Mouse (Mus musculus): ENCODE measurements around the gene Slit1. TPM values are rescaled to one million over a fixed set of nuclear protein-coding genes. Genes with fewer than 3 reads are reported as not detected.

Gene Slit1
- polyA plus RNA-seq, 1 experiment: 0.13 TPM

GRCm38 (mm10) chr19:41695046-41695445 lies 48.4 kb downstream of the Slit1 start:
- TF ChIP-seq CTCF (IDR thresholded peaks at IDR 0.05; ENCODE audit: insufficient read depth, low read length) (no peak), POLR2A (IDR thresholded peaks at IDR 0.05; ENCODE audit: borderline replicate concordance, extremely low read depth, low read depth, low read length) (no peak)
- 58% methylated on average over 6 of the region's 6 CpGs for WGBS
- Histone ChIP-seq H3K4me3 (replicated peaks; ENCODE audit: extremely low read depth, low read depth, low read length) (no peak overlapping the region), H3K4me1 (ENCODE audit: control insufficient read depth, insufficient read depth, low read length) (no peaks in the 10 kb centered on the region)
- DNase-seq: no peak

DNA sequence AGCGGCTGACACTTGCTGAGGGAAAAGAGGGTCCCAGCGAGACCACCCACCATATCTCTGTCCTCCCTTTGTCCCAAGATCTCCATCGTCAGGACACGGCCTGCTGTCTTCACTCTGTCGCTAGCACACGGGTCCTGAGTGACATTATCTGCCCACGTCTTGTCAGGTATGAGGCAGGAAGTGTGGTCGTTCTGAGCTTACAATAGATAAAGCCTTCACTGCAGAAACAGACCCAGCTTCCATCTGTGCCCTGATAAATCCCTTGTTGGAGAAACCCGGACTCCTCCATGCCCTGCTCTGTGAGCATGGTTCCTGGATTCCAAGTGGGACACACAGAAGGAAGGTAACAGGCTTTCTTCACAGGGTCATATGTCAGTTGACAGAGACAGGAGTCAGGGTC lies 48.9 kb downstream of the Slit1 start:
- DNase-seq: no peak
- WGBS: 43% methylated on average over 9 of the region's 9 CpGs
- Histone ChIP-seq H3K4me3 (replicated peaks; ENCODE audit: extremely low read depth, low read depth, low read length) (no peak overlapping the region), H3K4me1 (ENCODE audit: control insufficient read depth, insufficient read depth, low read length) (no peaks in the 10 kb centered on the region)
- no peak for TF ChIP-seq CTCF (IDR thresholded peaks at IDR 0.05; ENCODE audit: insufficient read depth, low read length)
- TF ChIP-seq POLR2A (IDR thresholded peaks at IDR 0.05; ENCODE audit: borderline replicate concordance, extremely low read depth, low read depth, low read length): no peak

DNA sequence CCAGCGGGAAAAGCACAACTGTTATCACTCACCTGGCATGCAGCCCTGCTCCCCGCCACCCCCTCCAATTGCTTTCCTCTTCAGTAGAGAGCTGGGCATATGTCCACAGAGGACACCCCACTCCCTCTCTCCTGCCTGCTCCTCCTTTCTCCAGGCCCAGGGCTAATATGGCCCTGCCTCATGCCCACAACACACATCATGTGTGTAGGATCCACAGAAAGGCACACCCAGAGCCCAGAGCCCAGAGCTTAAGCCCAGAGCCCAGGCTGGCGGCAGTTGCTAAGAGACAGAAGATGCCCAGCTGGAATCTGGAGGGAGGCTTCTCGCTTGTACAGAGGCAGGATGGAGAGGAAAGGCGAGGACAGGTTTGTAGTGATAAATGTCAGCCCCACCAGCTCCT lies 49.7 kb downstream of the Slit1 start:
- WGBS: 55% methylated on average over 5 of the region's 5 CpGs

DNA sequence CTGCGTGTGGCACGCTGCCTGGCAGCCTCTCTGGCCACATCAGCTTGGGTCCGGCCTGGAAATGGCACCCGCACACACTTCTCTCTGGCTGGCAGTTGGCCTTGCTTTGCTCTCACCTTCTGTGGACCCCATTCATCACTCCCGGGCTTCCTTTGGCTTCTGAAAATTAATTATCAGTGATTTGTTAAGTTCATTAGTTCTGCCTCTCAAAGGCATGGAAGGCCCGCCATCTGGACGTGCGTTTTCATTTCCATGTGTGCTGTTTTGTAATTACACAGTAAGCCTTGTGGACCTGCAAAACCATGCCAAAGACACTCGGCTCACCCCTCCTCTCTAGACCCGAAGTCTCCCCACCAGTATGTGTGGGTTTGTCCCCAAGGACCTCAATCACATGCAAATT lies 53.4 kb downstream of the Slit1 start:
- H3K4me1 ChIP-seq (ENCODE audit: control insufficient read depth, insufficient read depth, low read length): no peaks in the 10 kb centered on the region
- no peak overlapping the region for H3K4me3 ChIP-seq (replicated peaks; ENCODE audit: extremely low read depth, low read depth, low read length)
- WGBS: 79% methylated on average over 10 of the region's 10 CpGs
- no peak for DNase-seq
- TF ChIP-seq POLR2A (IDR thresholded peaks at IDR 0.05; ENCODE audit: borderline replicate concordance, extremely low read depth, low read depth, low read length) (no peak), CTCF (IDR thresholded peaks at IDR 0.05; ENCODE audit: insufficient read depth, low read length) (no peak)

More for the DNA sequence above, 49.7 kb downstream of the Slit1 start:
- no peak overlapping the region for H3K4me3 ChIP-seq (replicated peaks; ENCODE audit: extremely low read depth, low read depth, low read length)
- no peak for TF ChIP-seq POLR2A (IDR thresholded peaks at IDR 0.05; ENCODE audit: borderline replicate concordance, extremely low read depth, low read depth, low read length)
- TF ChIP-seq CTCF (IDR thresholded peaks at IDR 0.05; ENCODE audit: insufficient read depth, low read length): no peak
- H3K4me1 ChIP-seq (ENCODE audit: control insufficient read depth, insufficient read depth, low read length): no peaks in the 10 kb centered on the region
- DNase-seq: no peak

- 57% methylated on average over 13 of the region's 13 CpGs for WGBS
- TF ChIP-seq POLR2A (IDR thresholded peaks at IDR 0.05; ENCODE audit: borderline replicate concordance, extremely low read depth, low read depth, low read length) (no peak), CTCF (IDR thresholded peaks at IDR 0.05; ENCODE audit: insufficient read depth, low read length) (no peak)
- Histone ChIP-seq H3K4me1 (ENCODE audit: control insufficient read depth, insufficient read depth, low read length) (no peaks in the 10 kb centered on the region), H3K4me3 (replicated peaks; ENCODE audit: extremely low read depth, low read depth, low read length) (no peak overlapping the region)
- DNase-seq: no peak
These were observed 55.2 kb downstream of the Slit1 start for GRCm38 (mm10) chr19:41688251-41688650.

DNA sequence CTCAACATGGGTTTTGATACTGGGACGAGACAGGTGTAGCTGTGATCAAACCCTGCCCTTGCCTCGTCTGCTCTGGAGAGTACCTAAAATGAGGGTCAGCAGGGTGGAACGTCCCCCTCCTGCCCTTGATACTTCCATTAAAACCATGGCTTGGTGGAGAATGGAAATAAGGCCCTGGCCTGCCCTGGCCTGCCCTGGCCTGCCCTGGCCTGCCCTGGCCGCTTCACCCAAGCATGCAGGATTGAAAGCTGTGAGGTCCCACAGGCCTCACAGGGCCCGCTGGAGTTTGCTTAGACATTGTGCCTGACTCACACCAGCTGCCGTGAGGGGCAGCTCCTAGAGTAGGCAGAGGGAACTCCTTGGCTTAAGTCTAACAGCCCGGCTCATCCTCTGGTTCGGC lies 55.6 kb downstream of the Slit1 start:
- Histone ChIP-seq H3K4me3 (replicated peaks; ENCODE audit: extremely low read depth, low read depth, low read length) (no peak overlapping the region), H3K4me1 (ENCODE audit: control insufficient read depth, insufficient read depth, low read length) (no peaks in the 10 kb centered on the region)
- DNase-seq: no peak
- TF ChIP-seq POLR2A (IDR thresholded peaks at IDR 0.05; ENCODE audit: borderline replicate concordance, extremely low read depth, low read depth, low read length): no peak
- 76% methylated on average over 8 of the region's 8 CpGs for WGBS

- TF ChIP-seq CTCF (IDR thresholded peaks at IDR 0.05; ENCODE audit: insufficient read depth, low read length): no peak
- no peak for TF ChIP-seq POLR2A (IDR thresholded peaks at IDR 0.05; ENCODE audit: borderline replicate concordance, extremely low read depth, low read depth, low read length)
- WGBS: 84% methylated on average over 2 of the region's 2 CpGs
- Histone ChIP-seq H3K4me3 (replicated peaks; ENCODE audit: extremely low read depth, low read depth, low read length) (no peak overlapping the region), H3K4me1 (ENCODE audit: control insufficient read depth, insufficient read depth, low read length) (no peaks in the 10 kb centered on the region)
- no peak for DNase-seq
These were observed 57.3 kb downstream of the Slit1 start for GRCm38 (mm10) chr19:41686194-41686593.

DNA sequence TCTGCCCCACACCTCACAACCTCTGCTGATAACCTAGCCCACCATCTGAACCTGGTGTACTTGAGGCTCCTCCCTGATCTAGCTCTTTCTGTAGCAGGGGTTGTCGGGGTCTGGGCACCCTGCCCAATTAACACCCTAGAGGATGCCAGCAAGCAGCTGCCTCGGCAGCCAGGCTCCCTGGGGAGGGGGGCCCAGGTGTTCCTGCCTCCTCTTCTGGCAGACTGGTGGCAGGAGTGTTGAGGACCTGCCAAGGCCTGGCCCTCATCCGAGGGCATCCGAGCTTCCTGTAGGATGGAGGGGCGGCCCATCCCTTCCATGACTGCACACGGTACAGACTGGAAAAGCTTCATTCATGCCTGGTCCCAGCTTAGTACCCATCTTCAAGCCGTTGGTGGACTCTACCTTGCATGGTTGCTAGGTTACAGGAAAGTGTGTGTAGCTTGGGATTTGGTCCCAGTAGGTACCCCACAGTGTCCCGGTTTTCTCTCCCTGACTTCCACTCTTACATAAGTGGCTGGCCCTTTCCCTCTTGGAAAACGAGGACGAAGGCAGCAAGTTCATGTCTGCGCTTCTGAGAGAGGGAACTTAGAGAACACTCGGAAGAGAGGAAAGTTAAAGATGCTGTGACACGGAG lies 57.9 kb downstream of the Slit1 start:
- TF ChIP-seq CTCF (IDR thresholded peaks at IDR 0.05; ENCODE audit: insufficient read depth, low read length): no peak
- no peak for TF ChIP-seq POLR2A (IDR thresholded peaks at IDR 0.05; ENCODE audit: borderline replicate concordance, extremely low read depth, low read depth, low read length)
- no peak overlapping the region for H3K4me3 ChIP-seq (replicated peaks; ENCODE audit: extremely low read depth, low read depth, low read length)
- WGBS: 69% methylated on average over 13 of the region's 13 CpGs
- no peak for DNase-seq
- H3K4me1 ChIP-seq (ENCODE audit: control insufficient read depth, insufficient read depth, low read length): no peaks in the 10 kb centered on the region

DNA sequence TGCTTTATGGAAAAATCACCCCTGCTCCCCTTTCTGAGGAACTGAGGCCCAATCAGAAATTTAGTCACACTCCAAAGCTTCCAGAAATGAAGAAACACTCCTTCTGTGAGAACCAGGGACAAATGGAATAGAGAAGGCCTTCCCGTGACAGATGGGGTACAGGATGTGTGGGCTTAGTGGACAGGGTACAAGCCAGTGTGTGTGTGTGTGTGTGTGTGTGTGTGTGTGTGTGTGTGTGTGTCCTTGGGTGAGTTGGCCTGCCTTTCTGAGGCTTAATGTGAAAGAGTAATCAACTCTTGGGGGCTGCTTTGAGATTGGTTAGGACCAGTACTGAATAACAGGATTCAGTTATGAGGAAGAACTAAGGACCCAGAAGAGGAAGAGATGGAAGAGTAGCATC lies 58.6 kb downstream of the Slit1 start:
- TF ChIP-seq POLR2A (IDR thresholded peaks at IDR 0.05; ENCODE audit: borderline replicate concordance, extremely low read depth, low read depth, low read length): no peak
- no peak for TF ChIP-seq CTCF (IDR thresholded peaks at IDR 0.05; ENCODE audit: insufficient read depth, low read length)
- no peak overlapping the region for H3K4me3 ChIP-seq (replicated peaks; ENCODE audit: extremely low read depth, low read depth, low read length)
- no peak for DNase-seq
- H3K4me1 ChIP-seq (ENCODE audit: control insufficient read depth, insufficient read depth, low read length): no peaks in the 10 kb centered on the region
- WGBS: 88% methylated on average over 1 of the region's 1 CpGs

GRCm38 (mm10) chr19:41683951-41684350 lies 59.5 kb downstream of the Slit1 start:
- Histone ChIP-seq H3K4me1 (ENCODE audit: control insufficient read depth, insufficient read depth, low read length) (no peaks in the 10 kb centered on the region), H3K4me3 (replicated peaks; ENCODE audit: extremely low read depth, low read depth, low read length) (no peak overlapping the region)
- TF ChIP-seq CTCF (IDR thresholded peaks at IDR 0.05; ENCODE audit: insufficient read depth, low read length) (no peak), POLR2A (IDR thresholded peaks at IDR 0.05; ENCODE audit: borderline replicate concordance, extremely low read depth, low read depth, low read length) (no peak)
- DNase-seq: no peak
- 83% methylated on average over 1 of the region's 1 CpGs for WGBS
